Mouse (Mus musculus) heart, adult 2 months (tissue): Measurements from ENCODE around the gene Hist3h2a. TPM values are rescaled to one million over a fixed set of nuclear protein-coding genes. Genes with fewer than 3 reads are reported as not detected.
A peak's percentile ranks its signal among the peaks of the same experiment; 100 is the strongest.

Experiments
- DNase-seq, 2 experiments: peaks; one replicate each; pipeline ENCODE4 v3.0.0; 2021
- H3K27ac ChIP-seq: fragments of 200-600 bp; 2 replicates; pipeline ENCODE4 v1.8.1; 2022
- H3K27me3 ChIP-seq: fragments of 200-500 bp; 2 replicates; pipeline ENCODE4 v1.6.1; 2012; ENCODE audit warnings: mild to moderate bottlenecking, low read length, inconsistent platforms, mixed read lengths; ENCODE audit not compliant: control insufficient read depth, insufficient read depth
- H3K36me3 ChIP-seq: fragments of 200-500 bp; 2 replicates; pipeline ENCODE4 v1.6.1; 2012; ENCODE audit warnings: low read length, inconsistent platforms; ENCODE audit not compliant: control insufficient read depth, insufficient read depth
- H3K4me1 ChIP-seq: fragments of 200-500 bp; 2 replicates; pipeline ENCODE4 v1.6.1; 2011; ENCODE audit warnings: low read length; ENCODE audit not compliant: control insufficient read depth, insufficient read depth
- H3K4me3 ChIP-seq: fragments of 200-600 bp; 2 replicates; pipeline ENCODE4 v1.8.1; 2022
- H3K79me2 ChIP-seq: fragments of 200-500 bp; replicated peaks from 2 replicates; pipeline ENCODE4 v1.6.1; 2012; ENCODE audit warnings: mild to moderate bottlenecking, inconsistent platforms, low read length, moderate library complexity, mixed read lengths; ENCODE audit not compliant: control insufficient read depth, insufficient read depth
- H3K9ac ChIP-seq: fragments of 200-500 bp; 2 replicates; pipeline ENCODE4 v1.6.1; 2012; ENCODE audit warnings: low read depth, mild to moderate bottlenecking, control low read depth, inconsistent platforms, low read length, mixed read lengths
- CTCF ChIP-seq: fragments of 200-600 bp; IDR thresholded peaks from 2 replicates; pipeline ENCODE4 v1.8.1; 2022; ENCODE audit warnings: antibody characterized with exemption, mild to moderate bottlenecking, moderate library complexity
- EP300 ChIP-seq: fragments of 200-500 bp; IDR thresholded peaks from 2 replicates; pipeline ENCODE4 v1.6.1; 2011; ENCODE audit warnings: low read depth, low read length, control low read depth; ENCODE audit not compliant: insufficient read depth
- POLR2A ChIP-seq: fragments of 200-500 bp; IDR thresholded peaks from 2 replicates; pipeline ENCODE4 v1.6.1; 2011; ENCODE audit warnings: mild to moderate bottlenecking, low read depth, low read length, control low read depth; ENCODE audit not compliant: insufficient read depth
- WGBS: fragments of 180-500 bp; shearing (Covaris S2); methylation state at CpG from one replicate; pipeline ENCODE4 v1.1.7; 2018; 5-methylcytosine and 5-hydroxymethylcytosine counted together
- intact Hi-C: fragments of 180-260 bp; cut with DNase I; formaldehyde crosslinking; loops from one replicate; pipeline ENCODE4 v1.15.1; 2025
- polyA plus RNA-seq: library from polyadenylated mRNA; depleted of rRNA; stranded (reverse); fragments of >200 nt; gene quantifications from 2 replicates; pipeline ENCODE4 v1.2.3, GENCODE M21; 2012
- total RNA-seq, 2 experiments: library from RNA; stranded (reverse); gene quantifications; 2 replicates each; pipeline ENCODE4 v1.2.3; 2021

Hist3h2a gene
- total and polyA plus RNA-seq, 3 experiments: 13.6 to 15.4 (median 14.0) TPM

DNA sequence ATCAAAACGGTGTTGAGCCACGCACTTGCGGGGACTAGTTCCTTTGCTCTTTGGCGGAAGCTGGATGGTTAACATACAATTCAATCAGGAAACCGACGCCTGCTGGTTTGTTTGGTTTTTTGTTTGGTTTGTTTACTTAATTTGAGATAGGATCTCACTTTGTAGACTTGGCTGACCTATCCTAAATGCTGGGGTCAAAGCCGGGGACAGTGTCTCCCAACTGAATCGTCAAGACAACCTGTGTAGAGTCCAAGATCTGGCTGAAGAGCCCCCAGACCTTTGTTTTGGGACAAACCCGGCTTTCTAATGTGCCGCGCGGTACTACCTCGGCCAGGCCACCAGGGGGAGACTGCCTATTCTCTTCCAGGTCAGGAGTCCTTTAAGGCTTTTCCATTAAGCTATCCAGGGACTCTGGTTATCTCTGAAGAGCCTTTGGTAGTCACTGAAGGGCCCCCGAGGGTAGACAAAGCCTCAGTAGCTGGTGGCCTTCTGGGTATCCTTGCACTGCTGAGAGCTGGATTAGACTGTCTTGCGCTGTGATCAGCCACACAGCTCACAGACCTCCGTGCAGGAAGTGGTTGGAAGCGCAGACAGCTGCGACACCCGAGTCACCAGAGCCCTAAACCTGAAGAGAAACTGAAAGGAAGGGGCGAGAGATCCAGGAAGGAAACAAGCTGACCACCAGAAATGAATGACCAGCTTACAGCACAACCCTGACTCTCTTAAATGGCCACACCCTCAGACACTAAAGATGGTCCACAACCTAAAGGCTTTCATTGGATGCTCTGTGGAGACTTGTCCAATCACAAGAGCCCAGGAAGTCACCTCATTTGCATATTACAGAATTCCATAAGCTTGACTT, 26.5 kb upstream of the Hist3h2a start:
- Histone ChIP-seq H3K4me3 (peak overlapping the region; percentile 49), H3K9ac (peak overlapping the region; percentile 60), H3K36me3 (no peaks in the 10 kb centered on the region), H3K79me2 (no peaks in the 10 kb centered on the region), H3K27ac (peak overlapping the region; percentile 72), H3K4me1 (peaks cover 3% of the 10 kb centered on the region), H3K27me3 (no peaks in the 10 kb centered on the region)
- intact Hi-C loops: loop anchor here (2.0 to 5.0 kb wide), 2 partner anchors 27 to 369 kb away; partner anchors contain the start of genes Hist3h2a and Trim17
- TF ChIP-seq POLR2A (peak; percentile 63), EP300 (0 out of 2 replicates have a peak, but pooled peaks have one; percentile 3), CTCF (peak; percentile 91)
- peak; percentile 72 to 75 for DNase-seq
- WGBS: 13% methylated on average over 20 of the region's 20 CpGs

- TF ChIP-seq POLR2A: no peak
- no peak for TF ChIP-seq CTCF
- TF ChIP-seq EP300: no peak
- Histone ChIP-seq H3K79me2 (no peaks in the 10 kb centered on the region), H3K4me3 (no peak overlapping the region), H3K9ac (no peak overlapping the region), H3K27ac (no peak overlapping the region), H3K27me3 (no peaks in the 10 kb centered on the region), H3K4me1 (peaks cover 3% of the 10 kb centered on the region), H3K36me3 (no peaks in the 10 kb centered on the region)
- intact Hi-C loops: loop anchor here (2.0 to 5.0 kb wide), 2 partner anchors 26 to 368 kb away; partner anchors contain the start of genes Hist3h2a and Trim17
- 74% methylated on average over 4 of the region's 4 CpGs for WGBS
- no peak for DNase-seq
These were observed 25.4 kb upstream of the Hist3h2a start for GRCm38 (mm10) chr11:58929055-58929454.

- Histone ChIP-seq H3K36me3 (no peaks in the 10 kb centered on the region), H3K79me2 (no peaks in the 10 kb centered on the region), H3K27ac (no peak overlapping the region), H3K27me3 (no peaks in the 10 kb centered on the region), H3K4me3 (no peak overlapping the region), H3K4me1 (peaks cover 3% of the 10 kb centered on the region), H3K9ac (no peak overlapping the region)
- TF ChIP-seq POLR2A (no peak), EP300 (no peak), CTCF (no peak)
- 44% methylated on average over 3 of the region's 3 CpGs for WGBS
- intact Hi-C loops: loop anchor here (2.0 to 5.0 kb wide), 2 partner anchors 25 to 368 kb away; partner anchors contain the start of genes Hist3h2a and Trim17
- no peak for DNase-seq
These were observed 24.8 kb upstream of the Hist3h2a start for GRCm38 (mm10) chr11:58929641-58930040.

- no peak for DNase-seq
- H3K27me3 ChIP-seq: no peaks in the 10 kb centered on the region
- no peak overlapping the region for H3K9ac ChIP-seq
- intact Hi-C loops: no loop called here
- H3K36me3 ChIP-seq: no peaks in the 10 kb centered on the region
- WGBS: 83% methylated on average over 3 of the region's 3 CpGs
- H3K79me2 ChIP-seq: no peaks in the 10 kb centered on the region
- TF ChIP-seq CTCF (no peak), EP300 (no peak), POLR2A (no peak)
- H3K4me1 ChIP-seq: peaks cover 3% of the 10 kb centered on the region
- no peak overlapping the region for H3K27ac ChIP-seq
- no peak overlapping the region for H3K4me3 ChIP-seq
These were observed 24.2 kb upstream of the Hist3h2a start for GRCm38 (mm10) chr11:58930254-58930653.

DNA sequence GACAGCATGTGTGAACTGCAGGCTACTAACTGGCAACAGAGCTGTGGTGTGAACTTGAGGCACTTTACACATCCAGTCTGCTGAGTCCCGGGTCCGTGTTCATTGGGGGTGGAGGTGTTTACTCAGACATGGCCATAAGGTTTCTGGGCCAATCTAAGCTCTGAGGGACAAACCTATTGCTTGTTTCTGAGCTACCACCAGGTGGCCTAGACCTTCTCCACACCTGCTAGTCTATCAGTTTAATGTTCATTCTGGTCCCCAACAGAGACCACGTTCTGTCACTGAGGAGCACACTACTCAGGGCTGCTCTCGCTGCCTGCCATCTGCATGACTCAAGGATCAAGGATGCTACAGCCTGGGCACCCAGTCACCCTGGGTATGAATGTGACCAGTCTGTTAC, 22.9 kb upstream of the Hist3h2a start:
- DNase-seq: no peak
- Histone ChIP-seq H3K4me3 (no peak overlapping the region), H3K79me2 (no peaks in the 10 kb centered on the region), H3K36me3 (no peaks in the 10 kb centered on the region), H3K4me1 (peaks cover 3% of the 10 kb centered on the region), H3K9ac (no peak overlapping the region), H3K27ac (no peak overlapping the region), H3K27me3 (no peaks in the 10 kb centered on the region)
- 63% methylated on average over 4 of the region's 4 CpGs for WGBS
- intact Hi-C loops: no loop called here
- TF ChIP-seq POLR2A (no peak), CTCF (peak; percentile 26; the same call in 1 of the 2 replicates)

DNA sequence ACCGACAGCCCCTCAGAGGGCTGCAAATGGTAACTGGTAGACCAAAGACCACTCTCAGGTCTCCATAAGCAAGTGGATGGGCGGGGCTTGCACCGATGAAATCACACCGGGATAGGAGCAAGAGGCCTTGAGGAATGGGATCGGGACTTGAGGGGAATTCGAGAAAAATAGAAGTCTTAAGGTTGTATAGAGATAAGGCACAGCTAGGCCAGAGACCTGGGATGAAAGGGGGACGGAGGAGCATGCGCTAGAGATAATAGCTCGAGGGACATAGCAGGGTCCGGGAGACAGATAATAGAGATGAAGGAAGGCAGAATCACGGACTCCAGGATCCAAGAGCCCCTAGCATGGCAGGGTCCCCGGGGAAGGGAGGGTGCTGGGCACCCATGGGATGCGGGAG, 16.6 kb upstream of the Hist3h2a start:
- Histone ChIP-seq H3K27me3 (no peaks in the 10 kb centered on the region), H3K4me3 (peak overlapping the region; percentile 69), H3K9ac (peak overlapping the region; percentile 92), H3K27ac (peak overlapping the region; percentile 90), H3K79me2 (no peaks in the 10 kb centered on the region), H3K36me3 (peaks cover 6% of the 10 kb centered on the region), H3K4me1 (peaks cover 7% of the 10 kb centered on the region)
- no peak for DNase-seq
- WGBS: 3% methylated on average over 13 of the region's 13 CpGs
- TF ChIP-seq POLR2A (no peak), CTCF (no peak), EP300 (no peak)
- intact Hi-C loops: loop anchor here (2.0 kb wide), 1 partner anchor 15 kb away; no protein-coding TSS in a partner anchor
